Mouse (Mus musculus) neural tube, embryonic 15.5 days (tissue): ENCODE data around the gene Bcl7c. TPM values are rescaled to one million over a fixed set of nuclear protein-coding genes. Genes with fewer than 3 reads are reported as not detected.
A peak's percentile ranks its signal among the peaks of the same experiment; 100 is the strongest.

Experiments used
- ATAC-seq: fragments of 200-750 bp; cut with Nextera tagmentation; 2 replicates; pipeline ENCODE4 v1.8.0; 2017; ENCODE audit warnings: mild to moderate bottlenecking, moderate TSS enrichment, moderate library complexity; ENCODE audit not compliant: low FRiP score
- H3K27ac ChIP-seq: fragments of 300-500 bp; sonication (generic); replicated peaks from 2 replicates; pipeline ENCODE4 v1.5.1; 2015; ENCODE audit warnings: mild to moderate bottlenecking, inconsistent platforms
- H3K27me3 ChIP-seq: fragments of 300-500 bp; sonication (generic); replicated peaks from 2 replicates; pipeline ENCODE4 v1.6.1; 2015; ENCODE audit warnings: inconsistent platforms
- H3K36me3 ChIP-seq: fragments of 300-500 bp; sonication (generic); 2 replicates; pipeline ENCODE4 v1.6.1; 2015; ENCODE audit warnings: inconsistent platforms
- H3K4me1 ChIP-seq: fragments of 300-500 bp; sonication (generic); 2 replicates; pipeline ENCODE4 v1.6.1; 2015; ENCODE audit warnings: inconsistent platforms
- H3K4me2 ChIP-seq: fragments of 300-500 bp; sonication (generic); 2 replicates; pipeline ENCODE4 v1.6.1; 2015; ENCODE audit warnings: inconsistent platforms, mild to moderate bottlenecking, moderate library complexity
- H3K4me3 ChIP-seq: fragments of 300-500 bp; sonication (generic); replicated peaks from 2 replicates; pipeline ENCODE4 v1.5.1; 2015; ENCODE audit warnings: mild to moderate bottlenecking, inconsistent platforms
- H3K9ac ChIP-seq: fragments of 300-500 bp; sonication (generic); replicated peaks from 2 replicates; pipeline ENCODE4 v1.6.1; 2015; ENCODE audit warnings: mild to moderate bottlenecking, inconsistent platforms
- H3K9me3 ChIP-seq: fragments of 300-500 bp; sonication (generic); replicated peaks from 2 replicates; pipeline ENCODE4 v1.6.1; 2016; ENCODE audit warnings: inconsistent platforms
- WGBS: fragments of 180-500 bp; shearing (Covaris S2); methylation state at CpG from one replicate; pipeline ENCODE4 v1.1.7; 2015; ENCODE audit warnings: mixed read lengths; 5-methylcytosine and 5-hydroxymethylcytosine counted together
- polyA plus RNA-seq: library from polyadenylated mRNA; unstranded; fragments of >200 nt; fragmentation: Nextera tagmentation; extraction: Ambion mirVana; gene quantifications from 2 replicates; pipeline ENCODE4 v1.2.1, GENCODE M21; 2015

The Bcl7c gene
- polyA plus RNA-seq, result 49.5 and 62.9 TPM in 2 replicates

DNA sequence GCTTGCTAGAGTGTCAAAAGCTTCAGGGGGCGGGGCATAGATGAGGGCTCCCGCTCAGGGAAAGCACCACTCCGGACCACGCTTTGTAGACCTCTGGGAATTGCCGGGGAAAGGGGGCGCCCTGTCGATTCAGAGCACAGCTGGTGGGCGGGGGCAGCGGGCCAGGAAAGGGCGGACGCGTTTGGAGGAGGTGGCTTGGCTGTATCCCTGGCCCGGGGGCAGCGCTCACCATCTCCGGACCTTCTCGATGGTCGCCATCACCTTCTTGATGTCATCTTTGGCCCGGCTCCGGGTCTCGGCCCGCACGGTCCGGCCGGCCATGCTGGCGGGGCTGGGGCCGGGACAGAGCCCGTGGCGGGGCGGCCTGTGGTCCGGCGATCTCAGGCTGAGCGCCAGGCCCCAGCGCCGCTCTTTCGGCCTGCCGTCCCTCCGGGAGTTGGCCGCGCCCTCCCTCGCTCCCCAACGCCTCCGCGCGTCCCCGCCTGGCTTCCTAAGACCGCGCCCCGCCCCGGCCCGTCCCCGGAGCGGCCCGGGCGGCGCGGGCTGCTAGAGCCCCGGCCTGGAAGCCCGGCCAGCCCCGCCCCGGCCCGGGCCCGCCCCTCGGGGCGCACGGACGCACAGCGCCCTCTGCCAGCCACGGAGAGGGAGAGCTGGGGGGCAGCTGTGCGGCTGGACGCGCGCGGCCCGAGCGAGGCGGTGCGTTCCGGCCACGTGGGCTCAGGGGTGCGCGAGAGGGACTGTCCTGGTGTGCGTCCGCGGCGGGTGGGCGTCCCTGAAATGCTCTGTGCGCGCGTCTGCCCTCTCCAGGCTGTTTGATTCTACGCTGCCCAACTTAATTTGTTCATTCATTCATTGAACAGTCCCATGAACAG is at the start of gene Bcl7c:
Gene Bcl7c, minus strand, starts transcription at position 727 of the 872 bp plus-strand sequence.
- WGBS, result under 1% methylated on average over 55 of the region's 90 CpGs
- H3K9ac ChIP-seq, result peak within 1 kb of the TSS; percentile 89
- H3K27me3 ChIP-seq, result no peaks in the 10 kb centered on the region
- ATAC-seq, result peak; percentile 89
- peak within 1 kb of the TSS; percentile 68 for H3K4me3 ChIP-seq
- peak within 1 kb of the TSS; percentile 75 for H3K4me2 ChIP-seq
- H3K27ac ChIP-seq, result peak within 1 kb of the TSS; percentile 91
- peaks cover 37% of the 10 kb centered on the region for H3K4me1 ChIP-seq
- no peaks in the 10 kb centered on the region for H3K9me3 ChIP-seq
- H3K36me3 ChIP-seq, result peaks cover 25% of the 10 kb centered on the region

DNA sequence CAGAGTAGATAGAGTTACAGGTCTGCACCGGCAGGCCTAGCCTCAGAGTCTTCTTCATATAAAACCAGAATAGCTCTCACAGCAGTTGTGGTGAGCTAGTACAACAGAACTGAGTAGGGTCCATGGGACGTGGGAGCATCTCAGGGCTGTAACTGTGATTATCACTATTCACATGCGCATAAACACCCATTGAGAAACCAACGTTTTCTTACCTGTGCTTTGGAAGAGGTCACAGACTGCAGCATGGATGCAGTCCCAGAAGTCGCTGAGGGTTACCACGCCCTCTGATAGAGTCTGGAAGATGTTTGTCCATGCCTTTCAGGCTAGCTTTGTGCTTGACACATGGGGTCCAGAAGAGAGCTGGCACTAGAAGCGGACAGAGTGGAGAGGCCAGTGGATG is 45.0 kb upstream of the Bcl7c start:
- Histone ChIP-seq H3K9ac (no peak overlapping the region), H3K36me3 (peaks cover 98% of the 10 kb centered on the region), H3K4me2 (no peak overlapping the region), H3K4me1 (peaks cover 53% of the 10 kb centered on the region), H3K27me3 (no peaks in the 10 kb centered on the region), H3K27ac (no peak overlapping the region), H3K9me3 (no peaks in the 10 kb centered on the region), H3K4me3 (no peak overlapping the region)
- ATAC-seq, result no peak
- WGBS, result 92% methylated on average over 7 of the region's 7 CpGs

DNA sequence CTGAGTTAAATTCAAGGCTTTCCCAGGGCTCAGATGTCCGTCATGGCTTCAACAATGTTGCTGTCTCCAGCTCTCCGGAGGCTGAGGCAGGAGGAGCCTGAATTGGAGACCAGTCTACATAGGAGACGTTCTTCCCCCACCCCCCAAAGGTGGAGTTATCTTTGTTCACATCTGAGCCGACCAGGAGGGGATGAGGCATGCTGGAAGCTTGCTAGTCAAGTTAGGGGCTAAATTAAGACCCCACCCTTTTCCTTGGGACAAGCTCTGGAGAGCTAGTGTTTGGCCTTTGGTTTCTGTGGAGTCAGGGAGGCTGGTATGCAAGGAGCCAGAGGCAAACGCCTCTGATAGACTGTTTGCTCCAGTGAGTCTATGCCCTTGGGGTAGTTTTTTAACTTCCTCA is 44.4 kb upstream of the Bcl7c start:
- no peak overlapping the region for H3K4me3 ChIP-seq
- H3K9me3 ChIP-seq, result no peaks in the 10 kb centered on the region
- no peak overlapping the region for H3K4me2 ChIP-seq
- no peak overlapping the region for H3K27ac ChIP-seq
- no peak for ATAC-seq
- 0 out of 2 replicates have a peak overlapping the region, but pooled peaks have one; percentile 1 for H3K9ac ChIP-seq
- peaks cover 56% of the 10 kb centered on the region for H3K4me1 ChIP-seq
- H3K27me3 ChIP-seq, result no peaks in the 10 kb centered on the region
- H3K36me3 ChIP-seq, result peaks cover 98% of the 10 kb centered on the region
- 85% methylated on average over 5 of the region's 5 CpGs for WGBS

DNA sequence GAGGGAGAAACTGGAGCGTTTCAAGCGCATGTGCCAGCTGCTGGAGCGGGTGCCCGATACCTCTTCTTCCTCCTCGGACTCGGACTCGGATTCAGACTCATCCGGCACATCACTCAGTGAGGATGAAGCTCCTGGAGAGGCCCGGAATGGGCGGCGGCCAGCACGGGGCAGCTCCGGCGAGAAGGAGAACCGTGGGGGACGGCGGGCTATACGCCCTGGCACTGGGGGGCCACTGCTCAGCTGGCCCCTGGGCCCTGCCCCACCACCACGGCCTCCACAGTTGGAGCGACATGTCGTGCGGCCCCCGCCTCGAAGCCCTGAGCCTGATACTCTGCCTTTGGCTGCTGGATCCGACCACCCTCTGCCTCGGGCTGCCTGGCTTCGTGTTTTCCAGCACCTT is 43.3 kb upstream of the Bcl7c start:
- H3K4me2 ChIP-seq, result no peak overlapping the region
- H3K4me3 ChIP-seq, result no peak overlapping the region
- H3K36me3 ChIP-seq, result peaks cover 89% of the 10 kb centered on the region
- H3K4me1 ChIP-seq, result peaks cover 58% of the 10 kb centered on the region
- no peaks in the 10 kb centered on the region for H3K9me3 ChIP-seq
- no peak overlapping the region for H3K27ac ChIP-seq
- ATAC-seq, result no peak
- 97% methylated on average over 27 of the region's 27 CpGs for WGBS
- no peaks in the 10 kb centered on the region for H3K27me3 ChIP-seq
- H3K9ac ChIP-seq, result no peak overlapping the region

DNA sequence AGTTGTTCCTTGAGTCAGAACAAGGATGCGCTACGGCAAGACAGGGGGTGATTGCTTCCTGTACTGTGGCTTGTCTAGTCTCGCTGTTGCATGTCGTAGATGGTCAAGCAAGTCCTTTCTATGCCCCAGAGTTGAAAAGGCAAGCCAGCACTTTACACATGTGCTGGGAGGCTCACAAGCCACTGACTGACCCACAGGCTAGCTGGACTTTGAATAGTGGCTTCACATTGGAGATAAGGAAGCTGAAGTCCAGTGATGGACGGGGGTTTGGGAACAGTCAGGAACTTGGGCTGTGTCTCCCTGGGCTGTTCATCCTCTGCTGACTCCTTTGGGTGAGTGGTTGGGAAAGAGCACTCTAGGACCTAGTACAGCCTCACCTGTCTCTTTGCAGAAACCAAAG is 42.9 kb upstream of the Bcl7c start:
- H3K36me3 ChIP-seq, result peaks cover 85% of the 10 kb centered on the region

DNA sequence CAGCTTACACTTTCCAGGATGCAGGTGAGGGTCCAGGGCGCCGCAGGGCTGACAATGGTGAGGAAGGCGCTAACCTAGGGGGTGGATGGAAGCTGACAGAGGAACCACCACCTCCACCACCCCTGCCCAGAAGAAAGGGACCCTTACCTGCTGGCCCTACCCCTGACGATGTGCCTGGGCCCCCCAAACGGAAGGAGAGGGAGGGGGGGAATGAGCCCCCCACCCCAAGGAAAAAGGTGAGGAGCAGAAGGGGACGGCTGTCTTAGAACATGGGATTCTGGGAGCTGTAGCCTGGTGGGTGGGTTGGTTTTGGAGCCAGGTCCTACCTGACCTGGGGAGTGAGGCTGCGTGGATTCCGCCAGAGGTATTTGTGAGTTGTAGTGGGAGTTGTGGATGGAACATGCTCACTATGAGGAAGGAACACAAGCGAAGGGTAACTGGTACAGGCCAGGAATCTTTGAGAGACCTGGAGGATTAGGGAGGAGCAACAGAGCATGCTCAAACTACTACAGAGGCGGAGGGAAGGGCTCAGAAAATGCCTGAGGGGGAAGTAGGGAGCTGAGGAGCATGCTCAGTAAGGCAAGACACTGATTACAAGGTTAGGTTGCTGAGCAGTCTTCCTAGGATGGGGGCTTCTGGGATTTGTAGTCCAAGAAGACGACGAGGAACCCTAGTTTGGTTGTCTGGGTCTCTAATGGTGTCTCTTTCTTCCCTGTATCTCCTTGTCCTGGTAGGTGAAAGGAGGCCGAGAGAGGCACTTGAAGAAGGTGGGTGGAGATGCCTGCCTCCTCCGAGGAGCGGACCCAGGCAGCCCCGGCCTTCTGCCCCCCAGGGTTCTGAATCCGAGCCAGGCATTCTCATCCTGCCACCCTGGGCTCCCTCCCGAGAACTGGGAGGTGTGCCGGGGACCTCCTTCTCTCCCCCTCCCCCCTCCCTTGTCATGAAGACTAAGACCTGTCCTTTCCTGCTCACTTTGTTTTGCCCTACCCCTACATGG is 41.7 kb upstream of the Bcl7c start:
- H3K4me3 ChIP-seq, result no peak overlapping the region
- H3K9ac ChIP-seq, result no peak overlapping the region
- H3K4me2 ChIP-seq, result no peak overlapping the region
- ATAC-seq, result no peak
- 87% methylated on average over 19 of the region's 19 CpGs for whole genome bisulfite sequencing
- H3K4me1 ChIP-seq, result peaks cover 43% of the 10 kb centered on the region
- peaks cover 73% of the 10 kb centered on the region for H3K36me3 ChIP-seq
- no peaks in the 10 kb centered on the region for H3K27me3 ChIP-seq
- no peaks in the 10 kb centered on the region for H3K9me3 ChIP-seq
- no peak overlapping the region for H3K27ac ChIP-seq

More for the DNA sequence above, 42.9 kb upstream of the Bcl7c start:
- ATAC-seq, result no peak
- 93% methylated on average over 5 of the region's 5 CpGs for WGBS
- Histone ChIP-seq H3K4me1 (peaks cover 54% of the 10 kb centered on the region), H3K27ac (no peak overlapping the region), H3K27me3 (no peaks in the 10 kb centered on the region), H3K4me2 (no peak overlapping the region), H3K9me3 (no peaks in the 10 kb centered on the region), H3K9ac (no peak overlapping the region), H3K4me3 (no peak overlapping the region)

DNA sequence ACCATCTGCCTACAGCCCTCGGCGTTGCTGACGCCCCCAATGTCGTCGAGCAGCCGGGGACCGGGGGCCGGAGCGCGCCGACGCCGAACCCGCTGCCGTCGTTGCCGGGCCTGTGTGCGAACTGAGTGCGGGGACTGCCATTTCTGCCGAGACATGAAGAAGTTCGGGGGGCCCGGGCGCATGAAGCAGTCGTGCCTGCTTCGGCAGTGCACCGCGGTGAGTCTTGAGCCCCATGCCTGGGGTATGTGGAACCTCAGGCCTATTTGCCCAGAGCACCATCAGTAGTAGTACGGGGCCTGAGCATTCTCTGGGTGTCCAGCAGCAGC is 39.5 kb upstream of the Bcl7c start:
- no peak for ATAC-seq
- H3K27me3 ChIP-seq, result no peaks in the 10 kb centered on the region

DNA sequence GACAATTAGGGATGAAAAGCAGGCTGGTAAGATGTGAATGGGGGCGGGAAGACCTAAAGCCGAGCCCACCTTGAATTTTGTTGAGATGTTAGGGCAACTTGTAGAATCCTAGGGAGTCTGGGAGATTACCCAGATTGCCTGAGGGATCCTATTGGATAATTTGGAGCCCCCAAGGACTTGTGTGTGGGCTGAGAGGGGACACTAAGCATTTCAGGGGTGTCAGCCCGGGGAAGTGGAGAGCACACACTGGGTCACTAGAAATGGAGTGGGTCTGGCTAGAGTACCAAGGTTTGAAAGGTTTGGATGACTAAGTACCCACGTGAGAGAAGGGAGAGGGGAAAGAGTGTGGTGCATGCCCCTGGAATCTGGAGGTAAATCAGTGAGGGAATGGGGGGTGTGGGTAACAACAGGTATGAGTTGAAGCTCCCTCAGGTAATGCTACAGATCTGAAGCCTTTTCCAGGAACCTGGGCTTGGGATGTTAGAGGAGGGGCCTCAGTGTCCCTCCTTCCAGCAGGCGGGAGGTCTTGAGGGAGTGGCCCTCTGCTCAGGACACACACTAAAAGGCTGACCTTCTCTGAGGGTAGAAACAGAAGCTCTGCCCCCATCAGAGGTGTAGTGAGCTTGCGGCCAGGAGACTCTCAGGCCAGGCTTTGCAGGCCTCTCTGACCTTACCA is 39.0 kb upstream of the Bcl7c start:
- H3K27me3 ChIP-seq, result no peaks in the 10 kb centered on the region
- H3K4me2 ChIP-seq, result peak overlapping the region; percentile 88
- H3K9ac ChIP-seq, result peak overlapping the region; percentile 95
- H3K27ac ChIP-seq, result no peak overlapping the region; the same call in 1 of the 2 replicates
- 41% methylated on average over 6 of the region's 6 CpGs for WGBS
- H3K36me3 ChIP-seq, result peaks cover 48% of the 10 kb centered on the region
- peak overlapping the region; percentile 85 for H3K4me3 ChIP-seq
- H3K9me3 ChIP-seq, result no peaks in the 10 kb centered on the region
- no peak for ATAC-seq
- peaks cover 30% of the 10 kb centered on the region for H3K4me1 ChIP-seq

More for the DNA sequence above, 39.5 kb upstream of the Bcl7c start:
- Histone ChIP-seq H3K4me3 (peak overlapping the region; percentile 85; the same call in 1 of the 2 replicates), H3K4me1 (peaks cover 35% of the 10 kb centered on the region), H3K36me3 (peaks cover 53% of the 10 kb centered on the region), H3K27ac (no peak overlapping the region; the same call in 1 of the 2 replicates), H3K9me3 (no peaks in the 10 kb centered on the region), H3K4me2 (peak overlapping the region; percentile 88), H3K9ac (no peak overlapping the region)
- 94% methylated on average over 28 of the region's 28 CpGs for WGBS

DNA sequence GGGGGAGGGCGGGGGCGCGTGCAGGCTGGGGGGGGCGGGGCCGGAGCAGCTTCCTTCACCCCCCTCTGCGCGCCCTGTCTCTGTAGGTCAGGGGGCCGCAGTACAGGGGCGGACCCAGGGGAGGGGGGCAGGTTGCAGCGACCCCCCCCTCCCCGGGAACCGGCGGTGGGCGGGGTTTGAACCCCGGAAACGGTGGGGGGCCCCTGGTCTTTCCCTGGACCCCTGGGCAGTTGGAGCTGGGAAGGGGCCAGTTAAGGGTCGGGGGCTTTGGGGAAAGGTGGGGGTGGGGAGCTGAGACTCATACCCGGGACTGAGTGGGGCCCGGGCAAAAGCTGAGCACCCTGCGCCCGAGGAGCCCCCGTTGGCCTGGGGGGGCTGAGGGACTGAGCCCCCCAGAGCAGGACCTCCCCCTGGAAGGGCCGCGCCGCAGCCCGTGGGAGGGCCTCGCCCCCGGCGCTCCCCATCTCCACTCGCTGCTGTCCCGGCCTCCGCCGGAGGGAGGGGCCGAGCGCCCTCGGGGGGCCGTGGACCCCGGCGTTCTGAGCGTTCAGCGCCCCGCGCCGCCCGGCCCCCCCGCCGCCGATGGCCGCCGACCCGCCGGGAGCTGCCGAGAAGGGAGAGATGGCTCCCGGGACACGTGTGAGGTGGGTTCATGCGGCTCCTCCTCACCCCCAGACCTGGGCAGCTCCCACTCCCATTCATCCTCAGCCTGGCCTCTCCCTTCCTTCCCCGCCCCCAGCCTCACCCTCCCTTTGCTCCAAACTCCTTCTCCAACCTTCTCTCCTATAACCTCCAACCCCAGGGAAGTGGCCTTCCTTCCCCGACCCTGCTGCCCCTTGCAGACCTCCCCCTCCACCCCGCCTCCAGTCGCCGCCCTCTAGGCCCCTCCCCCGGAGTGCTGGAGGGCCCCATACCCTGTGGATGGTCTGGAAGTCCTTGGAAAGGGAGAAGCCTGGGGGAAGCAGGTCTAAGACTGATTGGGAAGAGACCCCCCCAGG is 38.1 kb upstream of the Bcl7c start:
- Histone ChIP-seq H3K9ac (peak overlapping the region; percentile 95), H3K9me3 (no peaks in the 10 kb centered on the region), H3K4me2 (peak overlapping the region; percentile 88), H3K4me1 (peaks cover 25% of the 10 kb centered on the region), H3K27me3 (no peaks in the 10 kb centered on the region), H3K27ac (peak overlapping the region; percentile 92), H3K36me3 (peaks cover 39% of the 10 kb centered on the region), H3K4me3 (peak overlapping the region; percentile 85)
- WGBS, result under 1% methylated on average over 38 of the region's 62 CpGs
- ATAC-seq, result no peak
